Mouse (Mus musculus) embryo, embryonic 10.5 days (tissue): ENCODE measurements around the gene Adh6b.
A peak's percentile ranks its signal among the peaks of the same experiment; 100 is the strongest.
"Not testable (repeated sequence)": the region's sequence is repeated elsewhere in the genome, so short reads cannot be mapped to it uniquely, and the experiment has no call there.

Experiments used
- DNase-seq: peaks from one replicate; pipeline ENCODE4 v3.0.0-alpha.2; 2015; ENCODE audit warnings: low spot score

The Adh6b gene

DNA sequence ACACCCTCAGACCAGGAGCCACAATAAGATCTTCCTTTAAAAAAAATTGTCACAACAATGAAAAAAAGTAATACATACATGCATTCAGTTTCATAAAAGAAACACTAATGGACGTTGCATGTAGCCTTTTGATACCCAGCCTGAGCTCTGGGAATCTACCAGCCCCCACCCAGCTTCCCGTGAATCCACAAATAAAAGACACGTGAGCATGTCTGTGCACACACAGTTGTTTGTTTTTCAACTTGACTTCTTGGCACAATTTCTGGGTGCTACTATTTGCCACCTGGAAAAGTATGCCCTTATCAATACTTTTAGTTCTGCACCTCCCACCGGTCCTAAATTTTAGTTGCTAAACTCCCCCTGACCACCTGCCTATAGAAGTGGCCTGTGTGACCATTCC lies 19.1 kb downstream of the Adh6b start:
- no peak for DNase-seq

DNA sequence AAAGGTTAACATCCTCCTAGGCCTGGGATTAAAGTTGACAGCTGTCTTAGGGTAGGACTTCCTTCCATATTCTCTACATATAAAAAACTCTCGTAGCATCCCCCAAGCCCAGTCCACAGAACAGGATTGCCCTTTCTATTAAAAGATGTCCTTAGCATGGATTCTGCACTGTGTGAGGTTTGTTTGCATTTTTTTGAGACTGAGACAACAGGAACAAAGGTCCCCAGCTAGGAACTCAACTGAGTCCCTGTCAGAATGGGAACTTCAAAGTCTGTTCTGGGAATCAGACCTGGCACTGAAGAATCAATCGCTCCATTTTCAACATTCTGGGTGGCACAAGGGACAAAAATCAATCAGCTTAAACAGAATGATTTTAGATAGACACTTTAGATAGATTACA lies 21.3 kb downstream of the Adh6b start:
- no peak for DNase-seq

DNA sequence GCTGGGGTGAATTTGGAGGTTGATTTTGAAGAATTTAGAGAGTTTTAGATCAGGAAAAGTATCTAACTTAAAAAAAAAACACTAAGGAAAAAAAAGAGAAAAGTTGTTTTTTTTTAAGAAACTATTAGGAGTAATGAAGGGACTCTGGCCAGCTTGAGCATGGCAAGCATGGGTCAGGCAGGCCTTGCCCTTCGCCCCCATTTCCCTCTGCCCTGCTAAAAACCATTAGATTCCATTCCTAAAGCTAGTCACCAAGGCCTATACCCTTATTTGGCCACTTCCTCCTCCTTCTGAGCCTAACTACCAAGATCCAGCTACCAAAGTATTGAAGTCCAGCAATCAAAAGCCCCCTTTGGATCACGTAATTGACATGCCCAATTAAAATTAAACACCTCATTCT lies 24.6 kb downstream of the Adh6b start:
- DNase-seq, result no peak

DNA sequence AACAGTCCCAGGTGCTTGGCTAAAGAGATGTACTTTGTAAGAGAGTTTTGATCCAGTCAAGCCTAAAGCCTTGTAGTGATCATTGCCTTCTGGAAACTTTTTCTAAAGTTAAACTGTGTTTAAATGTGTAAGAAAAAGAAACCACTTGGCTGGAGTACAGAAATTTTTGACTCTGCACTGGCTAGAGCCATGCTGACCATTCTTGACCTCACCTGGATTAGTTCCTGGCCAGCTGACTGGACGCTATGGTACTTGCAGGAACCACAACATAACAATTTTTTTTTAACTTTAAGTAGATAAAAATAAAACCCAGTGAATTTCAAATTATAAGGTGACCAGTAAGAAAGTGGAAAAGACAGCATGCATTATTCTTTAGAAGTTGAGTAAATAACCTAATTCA lies 28.0 kb downstream of the Adh6b start:
- no peak for DNase-seq

DNA sequence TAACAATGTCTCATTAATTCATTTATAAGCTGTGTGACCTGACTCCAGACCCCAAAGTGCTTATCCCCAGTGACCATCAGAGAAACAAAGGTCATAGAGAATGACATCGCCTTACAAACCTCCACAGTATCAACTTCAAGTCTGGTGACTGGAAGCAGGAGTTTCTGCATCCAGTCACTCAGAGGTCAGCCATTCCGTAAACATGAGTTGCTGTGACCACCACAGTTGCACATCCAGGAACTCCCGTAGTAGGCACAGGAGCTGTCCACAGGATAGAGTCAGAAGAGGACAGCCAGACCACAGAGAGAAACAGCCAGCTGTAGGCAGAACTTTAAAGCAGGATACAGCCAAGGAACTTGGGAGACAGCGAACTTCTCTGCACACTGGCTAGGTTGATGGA lies 28.7 kb downstream of the Adh6b start:
- DNase-seq, result not testable (repeated sequence)

DNA sequence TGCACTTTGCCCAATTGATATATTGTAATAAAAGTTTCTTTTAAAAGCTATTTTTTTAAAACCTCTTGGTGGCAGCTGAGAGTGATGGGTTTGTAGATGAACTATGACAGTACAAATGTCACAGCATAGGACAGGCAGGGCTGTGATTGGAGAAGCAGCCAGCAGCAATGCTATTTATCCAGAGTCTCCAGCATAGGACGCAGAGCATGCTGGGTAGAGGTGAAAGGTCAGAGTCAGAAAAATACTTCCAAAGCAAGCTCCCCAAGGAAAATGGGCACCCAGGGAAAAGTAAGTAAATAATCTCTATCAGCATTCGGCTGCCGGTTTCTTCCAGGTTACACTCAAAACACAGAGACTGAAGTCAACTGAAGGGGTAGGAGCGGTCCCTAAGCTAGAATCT lies 32.3 kb downstream of the Adh6b start:
- no peak for DNase-seq

DNA sequence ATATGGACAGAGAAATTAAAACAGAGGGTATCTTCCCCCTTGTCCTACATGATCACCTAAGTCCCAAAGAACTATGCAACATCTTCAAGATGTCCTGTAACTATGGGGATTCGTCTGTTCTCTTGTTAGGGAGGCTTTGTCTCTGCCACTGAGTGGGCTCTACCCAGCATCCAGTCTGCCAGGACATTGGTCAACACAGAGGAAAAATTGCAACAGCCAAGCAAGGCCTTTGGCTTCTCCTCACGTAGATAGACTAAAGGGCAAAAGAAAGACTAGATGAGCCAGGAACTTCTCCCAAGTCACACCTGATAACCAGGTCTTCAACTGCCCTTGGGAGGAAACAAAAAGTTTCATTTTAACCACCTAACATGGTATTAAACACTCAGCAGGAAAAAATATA lies 33.6 kb downstream of the Adh6b start:
- no peak for DNase-seq

DNA sequence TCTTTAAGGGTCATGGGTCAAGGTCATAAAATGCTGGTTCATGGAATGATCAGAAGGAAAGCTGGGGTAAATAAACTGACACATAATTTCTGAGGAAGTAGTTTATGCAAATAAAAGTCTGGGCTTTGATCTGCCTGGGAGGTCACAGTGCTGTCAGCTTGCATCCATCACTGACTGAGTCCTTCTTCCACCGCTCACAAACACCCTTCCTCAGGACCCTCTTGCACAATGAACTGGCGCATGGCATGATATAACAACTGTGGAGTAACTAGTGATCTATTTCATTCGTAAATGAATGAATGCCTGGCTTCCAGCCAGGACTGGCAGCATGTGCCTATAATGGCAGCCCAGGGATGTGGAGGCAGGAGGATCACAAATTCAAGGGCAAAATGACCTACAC lies 39.6 kb downstream of the Adh6b start:
- peak; percentile 67 for DNase-seq

DNA sequence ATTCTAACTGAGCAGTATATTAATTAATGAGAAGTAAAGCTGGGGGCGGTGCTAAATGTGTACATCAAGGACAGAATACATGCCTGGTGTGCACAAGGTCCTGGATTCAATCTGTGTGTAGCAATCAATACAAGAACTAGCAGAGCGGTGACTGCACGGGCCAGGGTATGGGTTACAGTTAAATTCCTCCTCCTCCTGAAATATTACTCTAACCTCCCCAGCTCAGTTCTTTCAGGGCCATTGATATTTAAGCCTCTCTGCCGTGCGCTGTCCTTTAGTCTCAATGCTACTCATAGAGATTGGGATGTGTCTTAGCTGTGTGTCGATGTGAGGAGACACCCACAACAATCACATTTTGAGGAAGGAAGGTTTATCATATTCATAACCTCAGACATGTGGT lies 45.6 kb downstream of the Adh6b start:
- DNase-seq, result no peak

DNA sequence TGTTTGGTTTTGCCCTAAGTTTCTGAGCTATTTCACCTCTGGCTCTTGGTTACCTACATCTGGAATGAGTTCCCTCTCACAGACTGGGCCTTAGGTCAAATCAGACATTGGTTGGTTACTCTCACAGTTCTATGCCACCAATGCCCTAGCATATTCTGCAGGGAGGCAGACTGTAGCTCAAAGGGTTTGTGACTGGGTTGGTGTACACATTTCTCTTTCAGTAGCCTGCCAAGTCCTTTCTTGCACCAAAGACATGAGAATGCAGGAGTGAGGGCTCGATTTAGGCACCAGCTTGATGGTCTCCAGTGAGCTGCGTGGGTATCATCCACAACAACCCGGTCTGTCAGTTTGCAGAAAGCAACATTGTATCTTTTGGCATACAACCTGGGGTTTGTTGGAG lies 63.3 kb downstream of the Adh6b start:
- DNase-seq, result no peak

DNA sequence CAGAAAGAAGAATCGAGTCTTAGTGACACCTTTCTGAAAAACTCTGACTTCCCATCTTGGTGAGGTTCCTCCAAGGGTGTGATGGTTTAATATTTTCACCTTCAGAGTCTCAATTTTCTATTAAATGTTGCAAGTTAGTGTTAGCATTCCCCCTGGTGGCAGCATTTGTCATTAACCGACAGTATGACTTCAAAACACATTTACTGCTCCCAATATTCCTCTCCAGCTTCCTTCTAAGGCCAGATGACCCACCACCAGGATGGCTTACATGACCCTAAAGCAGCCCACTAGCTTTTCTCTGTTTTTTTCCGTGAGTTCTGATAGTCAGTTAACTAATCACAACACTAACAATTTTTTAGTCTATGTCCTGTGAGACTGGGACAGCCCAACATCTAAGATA lies 63.8 kb downstream of the Adh6b start:
- peak; percentile 67 for DNase-seq

DNA sequence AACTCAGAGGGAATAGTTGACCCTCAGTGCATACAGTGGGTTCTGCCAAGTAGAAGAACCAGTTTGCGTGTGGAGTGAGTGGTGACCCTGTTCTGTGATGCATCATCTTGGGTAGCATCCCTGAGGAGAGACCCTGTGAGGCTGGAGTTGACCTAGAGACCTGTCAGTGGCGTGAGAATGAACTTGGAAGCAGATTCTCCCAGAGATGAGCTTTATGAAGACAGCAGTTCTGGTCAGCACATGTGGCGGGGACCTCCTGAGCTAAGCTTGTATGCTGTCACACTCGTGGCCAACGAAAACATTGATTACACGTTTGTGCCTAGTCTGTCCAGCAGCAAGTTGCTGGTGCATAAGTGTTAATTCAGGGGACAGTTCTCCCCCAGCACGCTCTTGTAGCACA lies 64.3 kb downstream of the Adh6b start:
- DNase-seq, result no peak

DNA sequence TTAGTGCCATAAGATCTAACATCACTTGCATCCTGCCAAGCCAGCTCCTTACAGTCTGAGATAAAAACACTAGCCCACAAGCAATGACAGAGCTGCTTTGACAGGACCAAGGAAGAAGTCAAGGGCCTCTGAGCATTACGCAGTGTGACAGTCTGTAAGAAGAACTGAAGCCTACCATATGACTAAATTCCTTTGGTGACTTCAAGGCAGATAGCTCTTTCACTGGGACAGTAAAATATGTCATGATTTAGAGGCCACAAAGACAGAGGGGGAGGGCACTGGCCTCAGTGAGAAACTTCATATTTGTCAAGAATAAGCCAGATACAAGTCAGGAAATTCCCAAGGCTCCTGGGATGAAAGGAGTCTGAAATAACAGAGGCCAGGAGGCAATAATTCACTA lies 66.3 kb downstream of the Adh6b start:
- no peak for DNase-seq
